Mouse (Mus musculus): ENCODE measurements around the gene Sox9.

Gene Sox9

GRCm38 (mm10) chr11:112781994-112782356 is at the start of gene Sox9:
Gene Sox9 (plus strand): TSS chr11:112782224.
- no peak for DNase-seq (ENCODE audit: low read depth, low spot score)

GRCm38 (mm10) chr11:112732401-112732800 is 49.6 kb upstream of the Sox9 start:
- DNase-seq (ENCODE audit: low read depth, low spot score) = no peak

- DNase-seq (ENCODE audit: low read depth, low spot score) = no peak
Observed at GRCm38 (mm10) chr11:112737071-112737470, 45.0 kb upstream of the Sox9 start.

DNA sequence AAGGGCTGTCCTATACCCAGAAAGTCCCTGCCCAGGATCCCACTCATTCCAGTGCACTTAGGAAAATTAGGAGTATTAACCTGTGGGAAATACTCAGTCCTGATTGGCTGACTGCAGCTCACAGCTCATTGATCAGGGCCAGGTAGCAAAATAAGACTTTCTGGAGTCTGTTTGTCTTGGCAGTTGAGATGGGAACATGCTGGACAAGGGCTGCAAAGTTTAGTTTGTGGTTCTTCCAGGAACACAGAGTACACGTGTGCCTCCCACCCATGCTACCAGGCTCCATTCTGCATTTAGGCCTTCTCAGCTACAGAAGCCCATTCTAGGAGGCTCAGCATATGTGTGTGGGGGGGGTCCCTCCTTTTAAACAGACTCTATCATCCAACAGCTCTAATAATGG is 42.3 kb upstream of the Sox9 start:
- DNase-seq (ENCODE audit: low read depth, low spot score) = no peak

GRCm38 (mm10) chr11:112756516-112756915 is 25.5 kb upstream of the Sox9 start:
- DNase-seq (ENCODE audit: low read depth, low spot score) = no peak

- DNase-seq (ENCODE audit: low read depth, low spot score) = no peak
Observed at GRCm38 (mm10) chr11:112758056-112758455, 24.0 kb upstream of the Sox9 start.

DNA sequence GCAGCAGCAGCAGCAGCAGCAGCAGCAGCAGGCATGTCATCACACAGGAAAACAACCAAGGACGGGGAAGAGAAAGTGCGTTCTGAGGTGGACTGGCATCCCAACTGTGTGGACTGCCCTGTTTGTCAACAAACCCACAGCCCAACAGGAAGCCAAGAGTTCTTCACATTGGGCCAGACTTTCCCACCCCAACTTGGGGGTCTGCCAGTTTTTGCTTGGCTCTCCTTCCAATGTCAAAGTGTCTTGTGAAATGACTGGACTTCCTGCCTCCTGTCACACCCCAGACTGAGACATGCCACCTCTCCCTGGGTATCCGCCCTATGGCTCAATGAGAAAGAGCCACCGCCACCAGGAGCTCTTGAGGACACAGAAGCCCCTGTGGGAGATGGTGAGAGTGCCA is 15.1 kb upstream of the Sox9 start:
- DNase-seq (ENCODE audit: low read depth, low spot score) = no peak

GRCm38 (mm10) chr11:112767531-112768041 is 14.4 kb upstream of the Sox9 start:
- no peak for DNase-seq (ENCODE audit: low read depth, low spot score)

GRCm38 (mm10) chr11:112772791-112773355 is 9.2 kb upstream of the Sox9 start:
- DNase-seq (ENCODE audit: low read depth, low spot score) = no peak

GRCm38 (mm10) chr11:112779762-112780161 is 2.3 kb upstream of the Sox9 start:
- DNase-seq (ENCODE audit: low read depth, low spot score) = no peak

DNA sequence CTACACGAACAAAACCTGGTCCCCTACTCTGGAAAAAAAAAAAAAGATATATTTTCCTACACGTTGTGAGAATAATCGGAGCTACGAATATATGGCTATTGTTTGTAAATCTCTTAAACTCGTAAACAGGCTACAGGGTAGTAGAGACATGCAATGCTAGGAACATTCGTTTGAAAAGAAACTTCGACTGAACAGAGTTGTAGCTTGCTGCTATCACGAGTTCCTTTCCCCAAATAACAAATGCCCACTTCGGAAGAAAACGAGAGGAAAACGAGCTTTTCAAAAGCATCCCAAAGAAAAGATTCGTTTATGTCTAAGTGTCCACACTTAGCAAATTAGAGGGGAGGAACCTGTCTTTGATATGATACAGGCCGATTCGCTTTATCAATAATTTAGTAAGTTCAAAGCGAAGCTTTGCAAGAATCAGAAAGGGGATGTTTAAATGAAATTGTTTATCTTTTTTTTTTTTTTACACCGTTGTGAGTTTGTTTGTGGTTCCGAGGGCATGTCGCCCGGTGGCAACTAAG is 1.6 kb upstream of the Sox9 start:
- no peak for DNase-seq (ENCODE audit: low read depth, low spot score)

DNA sequence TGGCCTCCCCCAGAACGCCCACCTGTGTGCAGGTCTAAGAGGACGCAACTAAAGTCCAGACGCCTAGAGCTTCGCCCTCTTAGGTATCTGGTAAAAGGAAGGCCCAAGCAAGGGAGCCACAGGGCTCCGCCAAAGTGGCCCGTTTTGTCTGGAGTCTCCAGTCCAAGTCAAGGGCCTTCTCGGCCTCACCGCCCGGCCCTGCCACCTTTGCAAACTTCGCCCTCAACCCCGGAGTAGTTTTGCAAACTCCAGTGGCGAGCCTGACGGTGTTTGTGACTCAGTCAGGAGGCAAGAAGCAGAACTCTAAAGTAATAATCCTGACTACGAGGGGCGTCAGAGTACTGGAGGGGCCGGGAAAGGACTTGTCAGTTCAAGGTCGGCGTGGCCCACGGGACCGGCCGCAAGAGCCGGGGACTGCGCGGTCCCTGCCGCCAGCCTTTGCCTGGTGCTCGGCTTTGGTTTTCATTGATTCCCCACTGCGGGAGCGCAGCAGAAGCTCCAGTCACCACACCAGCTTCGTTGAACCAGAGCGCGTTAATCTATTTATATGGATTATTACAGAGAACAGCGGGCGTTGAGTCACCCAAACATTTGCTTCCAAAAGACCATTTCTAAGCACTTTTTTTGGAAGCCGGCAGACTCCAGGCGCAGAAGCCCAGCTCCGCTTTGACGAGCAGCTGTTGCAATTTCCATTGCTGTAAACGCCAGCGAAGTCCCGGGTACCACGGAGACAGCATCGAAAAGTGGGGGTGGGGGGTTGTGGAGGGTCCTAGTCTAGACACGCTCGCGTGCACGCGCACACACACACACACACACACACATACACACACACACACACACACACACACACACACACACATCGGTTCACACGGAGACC is 751 bp upstream of the Sox9 start:
- DNase-seq (ENCODE audit: low read depth, low spot score) = no peak

GRCm38 (mm10) chr11:112782357-112783121 is 515 bp downstream of the Sox9 start:
- DNase-seq (ENCODE audit: low read depth, low spot score) = no peak

- no peak for DNase-seq (ENCODE audit: low read depth, low spot score)
Observed at GRCm38 (mm10) chr11:112783401-112784346, 1.6 kb downstream of the Sox9 start.

DNA sequence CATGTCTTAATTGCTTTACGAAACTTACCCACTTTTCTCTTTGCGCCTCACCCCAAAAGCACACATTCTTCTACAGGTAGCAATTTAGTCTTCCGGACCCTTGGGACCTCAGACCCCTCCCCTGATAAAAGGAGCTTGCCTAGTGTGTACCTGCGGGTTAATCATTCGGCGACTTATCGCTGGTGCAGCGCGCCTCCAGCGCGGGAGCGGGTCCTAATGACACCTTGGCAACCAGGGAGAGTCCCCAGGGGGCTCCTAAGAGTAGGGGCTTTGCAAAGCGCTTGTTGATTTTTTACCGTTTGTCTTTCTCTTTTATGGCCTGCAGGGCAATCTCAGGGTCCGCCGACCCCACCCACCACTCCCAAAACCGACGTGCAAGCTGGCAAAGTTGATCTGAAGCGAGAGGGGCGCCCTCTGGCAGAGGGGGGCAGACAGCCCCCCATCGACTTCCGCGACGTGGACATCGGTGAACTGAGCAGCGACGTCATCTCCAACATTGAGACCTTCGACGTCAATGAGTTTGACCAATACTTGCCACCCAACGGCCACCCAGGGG is 2.4 kb downstream of the Sox9 start:
- DNase-seq (ENCODE audit: low read depth, low spot score) = no peak

GRCm38 (mm10) chr11:112784903-112785381 is 2.9 kb downstream of the Sox9 start:
- DNase-seq (ENCODE audit: low read depth, low spot score) = no peak

GRCm38 (mm10) chr11:112785581-112785980 is 3.6 kb downstream of the Sox9 start:
- DNase-seq (ENCODE audit: low read depth, low spot score) = no peak

DNA sequence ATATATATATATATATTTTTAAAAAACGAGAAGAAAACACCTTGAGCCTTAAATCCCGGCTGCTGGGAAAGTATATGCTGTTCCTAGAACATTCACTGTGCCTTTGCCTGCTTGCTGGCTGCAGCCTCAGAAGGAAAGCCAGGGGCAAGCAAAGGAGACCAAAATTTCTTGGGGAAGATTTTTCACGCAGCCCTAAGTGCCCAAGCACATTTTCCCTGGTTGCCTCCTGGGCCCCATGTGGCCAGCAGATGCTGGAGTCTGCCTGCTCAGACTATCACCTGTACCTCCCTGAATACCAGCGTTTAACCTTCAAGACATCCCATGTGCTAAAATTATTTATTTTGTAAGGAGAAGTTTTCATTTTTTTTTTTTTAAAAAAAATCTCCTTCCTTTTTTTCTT is 4.4 kb downstream of the Sox9 start:
- DNase-seq (ENCODE audit: low read depth, low spot score) = no peak

DNA sequence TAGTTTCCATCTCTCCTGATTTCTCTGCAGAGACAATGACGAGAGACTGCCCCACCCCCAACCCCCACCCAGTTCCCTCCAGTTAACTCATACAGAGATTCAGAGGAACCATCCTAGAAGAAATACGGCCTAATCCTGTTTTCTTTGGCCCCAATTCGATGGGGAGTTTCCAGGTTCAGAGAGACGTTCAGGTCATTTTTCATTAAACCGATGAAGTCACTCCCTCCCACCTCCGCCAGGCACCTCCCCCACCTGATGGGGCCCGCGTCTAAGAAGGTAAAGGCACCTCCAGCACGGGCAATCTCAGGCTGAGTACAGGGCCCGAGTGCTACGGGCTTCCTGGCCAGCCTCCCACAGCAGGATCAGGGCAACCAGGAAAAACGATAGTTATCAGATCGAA is 6.3 kb downstream of the Sox9 start:
- no peak for DNase-seq (ENCODE audit: low read depth, low spot score)

DNA sequence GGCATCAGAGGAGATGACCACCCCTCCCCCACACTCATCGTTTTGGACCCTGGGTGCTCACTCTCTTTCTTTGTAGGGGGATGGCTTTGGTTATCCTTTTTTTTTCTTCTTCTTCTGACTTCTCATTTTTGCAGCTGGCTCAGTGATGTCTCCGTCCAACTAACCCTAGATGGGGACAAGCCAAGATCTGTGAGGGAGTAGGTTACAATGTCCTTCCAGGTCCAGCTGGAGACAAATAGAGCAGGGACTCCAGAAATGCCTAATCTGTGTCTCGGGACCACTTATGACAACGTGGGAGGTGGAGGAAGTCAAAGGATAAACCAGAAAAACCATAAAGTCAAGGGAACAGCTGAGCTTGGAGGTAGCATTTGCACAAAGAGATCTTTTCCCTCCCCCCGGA is 14.4 kb downstream of the Sox9 start:
- DNase-seq (ENCODE audit: low read depth, low spot score) = no peak
